Mouse (Mus musculus) heart, postnatal 25 days (tissue): ENCODE measurements around the gene Fgd3. TPM values are rescaled to one million over a fixed set of nuclear protein-coding genes. Genes with fewer than 3 reads are reported as not detected.

Experiments
- DNase-seq: peaks from one replicate; pipeline ENCODE4 v3.0.0; 2022; ENCODE audit warnings: low spot score
- intact Hi-C: fragments of 180-260 bp; cut with DNase I; formaldehyde crosslinking; loops from one replicate; pipeline ENCODE4 v1.15.1; 2025
- total RNA-seq, 2 experiments: library from RNA; stranded (reverse); gene quantifications; 2 replicates each; pipeline ENCODE4 v1.2.3; 2021

Gene Fgd3
- total RNA-seq, 2 experiments from 2014 or later = 0.91 to 1.2 TPM

DNA sequence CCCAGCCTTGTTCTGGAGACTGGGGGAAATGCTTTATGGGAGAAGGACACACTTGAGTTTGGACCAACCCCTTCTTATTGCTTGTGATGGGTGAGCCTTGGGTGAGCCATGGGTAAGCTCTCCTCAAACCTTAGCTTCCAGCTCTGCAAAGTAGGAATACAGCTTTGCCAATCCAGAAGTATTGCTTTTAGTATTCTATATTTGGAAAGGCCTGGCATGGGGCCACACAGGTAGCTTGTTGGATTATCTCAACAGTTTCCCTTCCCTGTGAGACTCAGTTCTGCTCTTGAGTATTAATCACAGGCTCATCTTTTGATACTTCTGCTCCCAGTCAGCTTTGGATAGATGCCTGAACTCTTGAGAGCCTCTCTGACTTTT, 22.6 kb upstream of the Fgd3 start:
- no peak for DNase-seq
- intact Hi-C loops = loop anchor here (2.0 to 10.0 kb wide), 3 partner anchors 20 to 310 kb away; partner anchors contain the start of genes Cenpp, Ecm2 and Nol8

DNA sequence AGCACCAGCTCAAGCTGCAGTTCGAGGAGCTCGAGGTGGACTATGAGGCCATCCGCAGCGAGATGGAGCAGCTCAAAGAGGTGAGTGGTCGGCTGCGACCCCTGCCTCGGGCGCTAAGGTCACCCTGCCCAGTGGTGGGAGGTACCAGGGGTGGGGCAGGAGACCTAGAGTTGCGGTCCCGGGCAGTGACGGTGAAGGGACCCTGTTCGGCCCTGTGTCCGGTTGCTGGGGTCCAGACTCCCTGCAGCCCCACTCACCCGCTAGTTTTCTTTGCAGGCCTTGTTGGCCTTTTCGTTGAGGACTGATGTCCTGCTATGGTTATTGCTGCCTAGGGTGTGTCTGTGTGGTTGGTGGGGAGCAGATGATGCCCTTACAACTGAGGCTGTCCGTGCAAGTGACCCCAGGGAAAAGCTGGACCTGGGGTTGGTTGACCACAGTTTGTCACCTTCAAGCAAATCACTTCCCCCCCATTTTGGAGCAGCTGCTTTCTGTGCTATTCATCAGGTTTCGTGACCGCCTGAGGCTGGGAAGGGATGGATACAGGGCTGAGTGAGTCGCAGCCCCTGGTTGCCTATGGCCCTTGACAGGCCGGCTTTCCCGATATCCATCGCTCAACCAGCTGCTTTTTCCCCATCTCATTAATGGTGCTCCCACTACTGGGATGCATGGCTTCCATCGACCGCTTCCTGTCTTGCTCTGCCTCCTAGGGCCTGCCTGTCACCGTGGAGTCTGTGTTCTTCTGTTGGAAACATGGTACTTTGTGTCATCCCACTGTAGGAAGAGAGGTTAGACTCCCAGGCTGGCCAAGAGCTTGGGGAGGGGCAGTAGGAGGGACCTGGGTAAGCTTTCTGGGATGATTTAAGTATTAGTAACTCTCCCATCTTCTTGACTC, 22.0 kb upstream of the Fgd3 start:
- intact Hi-C loops = loop anchor here (2.0 to 10.0 kb wide), 4 partner anchors 21 to 310 kb away; partner anchors contain the start of genes Cenpp, Ecm2 and Nol8
- DNase-seq = no peak

DNA sequence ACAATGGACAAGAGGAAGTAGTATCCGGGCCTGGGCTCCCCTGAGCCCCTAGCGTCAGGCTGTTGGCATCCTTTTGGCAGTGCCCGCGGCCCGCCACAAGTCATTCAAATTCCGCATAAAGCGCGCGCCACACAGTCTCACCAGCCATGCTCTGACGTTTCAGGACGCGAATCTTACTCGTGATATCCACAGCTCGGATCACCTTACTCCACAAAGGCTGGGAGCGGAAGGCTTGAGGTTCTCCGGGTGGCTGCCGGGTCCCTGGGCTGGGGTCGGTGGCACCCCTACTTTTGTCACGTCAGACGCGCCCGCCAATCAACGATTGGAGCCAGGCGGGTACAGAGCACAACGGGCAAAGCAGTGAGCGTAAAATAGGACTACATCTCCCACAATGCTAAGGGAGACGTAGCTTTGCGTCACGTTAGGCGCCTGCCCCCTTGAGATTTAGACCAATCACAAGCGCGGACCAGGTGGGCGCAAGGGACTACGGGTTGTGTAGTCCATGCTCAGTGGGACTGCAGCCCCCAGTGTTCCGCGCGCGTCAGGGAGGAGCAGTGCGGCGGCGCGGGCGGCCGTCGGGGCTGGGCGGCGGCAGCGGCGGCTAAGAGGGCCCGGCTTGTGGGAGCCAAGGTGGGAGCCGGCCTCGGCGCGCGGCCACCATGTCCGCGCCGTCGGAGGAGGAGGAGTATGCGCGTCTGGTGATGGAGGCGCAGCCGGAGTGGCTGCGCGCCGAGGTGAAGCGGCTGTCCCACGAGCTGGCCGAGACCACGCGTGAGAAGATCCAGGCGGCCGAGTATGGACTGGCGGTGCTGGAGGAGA, 21.1 kb upstream of the Fgd3 start, which contains the start of gene Bicd2:
Gene Bicd2, plus strand, starts transcription at position 574 of the 819 bp plus-strand sequence.
- intact Hi-C loops = loop anchor here (2.0 to 10.0 kb wide), 3 partner anchors 30 to 311 kb away; partner anchors contain the start of genes Cenpp, Ecm2 and Nol8

DNA sequence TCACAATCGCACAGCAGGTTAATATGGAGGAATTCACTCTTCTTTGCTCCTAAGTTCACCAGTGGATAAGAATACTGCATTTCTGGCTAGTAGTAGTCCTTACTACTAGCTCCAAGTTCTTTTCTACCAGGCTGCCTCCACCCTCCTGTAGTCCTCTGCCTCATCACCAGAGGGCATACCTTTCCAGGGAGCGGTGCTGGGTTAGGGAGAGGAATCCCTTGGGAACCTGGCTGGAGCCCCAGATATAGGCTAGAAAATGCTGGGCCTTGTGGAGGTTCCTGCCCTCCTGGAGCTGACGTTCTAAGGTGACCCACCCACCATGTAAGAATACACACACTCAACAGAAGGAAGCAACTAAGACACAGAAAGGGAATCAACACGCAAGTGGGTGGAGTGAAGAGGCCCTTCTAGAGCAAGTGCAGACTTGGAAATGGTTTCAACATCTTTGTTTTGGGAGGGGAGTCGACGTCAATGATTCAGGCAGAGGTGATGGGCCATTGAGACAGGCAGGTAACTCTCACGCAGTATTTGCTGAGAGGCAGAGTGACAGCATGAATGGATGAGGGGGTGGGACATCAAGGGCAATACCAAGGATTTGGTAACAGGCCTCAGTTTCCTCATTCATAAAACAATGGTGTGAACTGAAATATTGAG, 18.9 kb upstream of the Fgd3 start:
- no peak for DNase-seq
- intact Hi-C loops = loop anchor here (1.0 to 5.0 kb wide), 2 partner anchors 42 to 303 kb away; no protein-coding TSS in a partner anchor

More for the DNA sequence above, 21.1 kb upstream of the Fgd3 start, which contains the start of gene Bicd2:
- DNase-seq = peak; percentile 94

DNA sequence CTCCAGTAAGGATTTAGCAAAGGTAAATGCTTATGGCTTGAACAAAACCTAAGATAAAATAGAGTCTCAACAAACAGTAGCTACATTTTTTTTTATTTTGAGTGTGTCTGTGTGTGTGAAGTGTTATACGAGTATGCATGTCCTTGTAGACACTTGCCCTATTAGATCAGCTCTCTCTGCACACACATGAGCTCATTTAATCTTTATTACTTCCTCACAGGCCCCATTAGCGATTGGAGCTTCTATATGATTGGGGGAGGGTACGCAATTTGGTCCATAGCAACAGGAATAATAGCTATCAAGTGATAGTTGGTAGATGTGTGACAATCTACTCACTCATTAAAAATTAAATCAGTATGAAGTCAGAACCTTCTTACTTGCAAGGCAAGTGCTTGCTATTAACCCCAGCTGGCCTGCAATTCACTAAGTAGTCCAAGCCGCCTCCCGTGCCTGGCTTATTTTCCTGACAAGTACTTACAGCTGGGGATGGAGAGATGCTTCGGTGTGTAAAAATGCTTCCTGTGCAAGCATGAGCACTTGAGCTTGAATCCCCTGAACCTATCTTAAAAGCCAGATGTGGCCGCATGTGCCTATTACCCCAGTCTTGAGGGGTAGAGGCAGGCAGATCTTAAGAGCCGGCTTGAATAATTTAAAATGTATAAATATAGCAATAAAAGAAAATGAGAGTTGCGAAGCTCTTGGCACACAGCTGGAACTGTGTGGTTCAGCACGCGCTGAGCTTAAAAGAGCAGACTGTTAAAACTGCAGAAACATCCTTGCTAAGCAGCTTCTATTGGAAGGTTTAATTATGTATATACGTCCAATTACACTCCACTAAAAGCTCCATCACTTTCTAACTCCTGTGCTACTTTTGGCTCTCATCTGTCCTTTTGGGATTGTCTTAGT, 15.2 kb upstream of the Fgd3 start:
- no peak for DNase-seq
- intact Hi-C loops = loop anchor here (5.0 kb wide), 1 partner anchor 307 kb away; no protein-coding TSS in a partner anchor

DNA sequence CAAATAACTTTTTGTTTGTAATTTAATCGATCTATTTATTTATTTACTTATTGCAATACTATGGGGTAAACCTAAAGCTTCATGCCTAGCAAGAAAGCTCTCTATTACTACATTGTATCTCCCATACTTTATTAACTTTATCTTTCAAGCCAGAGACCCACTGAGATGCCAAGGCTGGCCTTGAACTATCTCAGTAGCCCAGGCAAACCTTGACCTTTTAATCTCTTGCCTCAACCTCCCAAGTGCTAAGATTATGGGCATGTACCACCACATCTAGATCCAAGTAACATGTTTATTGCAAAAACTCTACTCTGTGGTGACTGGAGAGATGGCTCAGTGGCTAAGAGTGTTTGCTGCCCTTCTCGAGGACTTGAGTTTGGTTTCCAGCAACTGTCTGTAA, 13.1 kb upstream of the Fgd3 start:
- intact Hi-C loops = no loop called here
- no peak for DNase-seq

DNA sequence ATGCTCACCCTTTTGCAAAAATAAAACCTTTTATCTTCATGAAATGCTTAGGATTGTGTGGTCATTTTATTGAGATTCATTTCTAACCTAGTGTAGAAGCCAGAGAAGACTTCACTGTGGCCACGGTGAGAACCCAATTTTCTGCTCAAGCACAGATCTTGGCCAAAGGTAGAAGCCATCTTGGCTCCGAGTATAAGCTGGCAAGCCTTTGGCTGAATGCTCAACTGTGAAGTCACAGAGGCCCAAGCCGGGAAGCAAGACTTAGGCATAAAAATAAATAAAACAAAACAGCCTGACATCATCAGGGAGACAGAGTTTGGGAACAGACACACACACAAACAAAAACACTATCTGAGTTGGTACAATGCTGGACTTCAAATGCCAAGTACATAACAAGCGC, 8.0 kb upstream of the Fgd3 start:
- intact Hi-C loops = no loop called here

DNA sequence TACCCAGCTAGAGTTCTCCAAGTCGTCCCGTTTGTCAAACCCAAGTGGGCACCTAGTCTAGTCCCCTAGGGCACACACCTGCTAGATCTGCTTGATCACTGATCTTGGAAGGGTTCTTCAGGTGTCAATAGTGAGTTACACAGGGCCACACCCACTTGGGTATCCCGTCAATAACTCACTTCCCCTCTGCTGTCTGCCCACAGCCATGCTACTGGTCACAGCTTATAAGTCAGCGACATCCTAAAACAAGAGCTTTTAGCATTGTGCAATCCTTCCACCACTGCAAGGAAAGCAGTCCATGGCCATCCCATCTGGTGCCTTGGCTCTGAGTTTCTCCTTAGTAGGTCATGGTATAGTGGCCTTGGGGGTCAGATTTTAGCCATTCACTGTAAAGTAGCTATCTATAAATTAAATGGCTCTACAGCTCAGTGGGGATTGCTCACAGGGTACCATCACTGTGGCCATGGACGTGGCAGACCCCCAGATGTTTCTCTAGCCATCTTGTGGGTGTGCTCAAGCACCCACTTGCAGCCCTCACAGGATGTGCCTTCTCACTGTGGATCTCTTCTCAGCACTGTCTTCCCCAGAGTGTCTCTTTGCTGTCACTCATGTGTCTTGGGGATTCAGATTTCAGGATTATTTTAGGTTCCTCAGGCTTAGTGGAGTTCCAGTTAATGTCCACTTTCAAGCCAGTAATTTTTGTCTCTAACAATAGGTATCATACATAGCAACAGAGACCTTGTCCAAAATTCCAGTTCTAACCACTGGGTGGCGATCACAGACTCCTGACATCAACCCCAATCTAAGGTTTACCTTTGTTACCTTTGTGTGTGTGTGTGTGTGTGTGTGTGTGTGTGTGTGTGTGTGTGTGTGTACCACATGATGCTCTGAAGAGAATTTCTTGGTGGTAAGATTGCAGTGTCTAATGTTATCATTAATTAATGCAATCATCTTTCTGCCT, 6.4 kb upstream of the Fgd3 start:
- intact Hi-C loops = loop anchor here (1.0 kb wide), 1 partner anchor 55 kb away; no protein-coding TSS in a partner anchor
- no peak for DNase-seq

More for the DNA sequence above, 8.0 kb upstream of the Fgd3 start:
- no peak for DNase-seq

DNA sequence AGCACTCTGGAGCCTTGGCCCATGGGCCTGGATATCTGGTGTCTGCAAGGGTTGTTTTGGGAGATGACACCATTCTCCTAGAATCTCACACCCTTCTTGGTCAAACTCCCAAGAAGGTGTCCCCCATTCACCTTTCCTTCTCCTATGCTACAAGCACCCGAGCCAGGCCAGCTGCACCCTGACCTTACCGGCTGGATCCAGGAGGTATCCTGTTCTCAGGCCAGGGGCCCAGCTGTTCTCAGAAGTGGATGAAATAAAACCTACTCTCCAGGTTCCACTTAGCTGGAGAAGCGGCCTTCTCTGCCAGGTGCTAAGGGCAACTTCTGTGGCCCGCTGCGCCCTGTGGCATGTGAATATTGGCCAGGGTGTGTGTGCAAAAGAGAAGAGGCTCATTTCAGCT, 4.8 kb upstream of the Fgd3 start:
- no peak for DNase-seq
- intact Hi-C loops = no loop called here

DNA sequence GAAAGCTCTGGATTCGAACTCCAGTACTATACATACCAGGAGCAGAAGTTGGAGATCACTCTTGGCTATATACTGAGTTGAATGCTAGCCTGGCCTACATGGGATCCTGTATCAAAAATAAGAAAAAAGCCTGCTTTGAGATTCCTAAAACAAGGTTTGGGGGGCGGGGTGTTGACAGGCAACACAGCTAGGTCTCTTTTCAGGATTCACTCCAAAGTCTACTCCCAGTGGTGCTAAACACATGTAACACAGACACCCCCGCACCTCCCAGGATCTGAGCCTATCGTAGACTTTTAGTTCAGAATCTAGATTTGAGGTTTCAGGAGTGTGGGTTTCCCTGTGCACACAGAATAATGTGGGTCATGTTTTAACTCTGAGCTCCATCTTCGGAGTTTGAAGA, 2.6 kb upstream of the Fgd3 start:
- intact Hi-C loops = no loop called here
- DNase-seq = no peak

DNA sequence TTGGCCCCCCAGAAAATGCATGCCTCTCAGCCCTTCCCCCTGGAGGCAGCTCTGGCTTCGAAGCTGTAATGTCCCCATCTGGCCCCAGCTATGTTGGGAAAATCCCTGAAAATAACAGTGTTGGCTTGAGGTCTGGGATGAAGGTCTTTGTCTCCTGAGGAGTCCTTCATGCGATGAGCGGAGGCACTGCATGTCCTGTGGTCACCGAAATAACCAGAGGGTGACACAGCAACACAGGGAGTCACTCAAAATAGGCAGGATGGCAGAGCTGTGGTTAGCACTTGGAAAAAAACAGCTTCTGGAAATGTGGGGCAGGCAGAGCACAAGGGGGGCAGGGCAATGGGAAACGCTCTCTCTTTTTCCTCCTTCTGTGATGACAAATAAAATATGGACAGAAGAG, 2.1 kb upstream of the Fgd3 start:
- no peak for DNase-seq
- intact Hi-C loops = no loop called here

DNA sequence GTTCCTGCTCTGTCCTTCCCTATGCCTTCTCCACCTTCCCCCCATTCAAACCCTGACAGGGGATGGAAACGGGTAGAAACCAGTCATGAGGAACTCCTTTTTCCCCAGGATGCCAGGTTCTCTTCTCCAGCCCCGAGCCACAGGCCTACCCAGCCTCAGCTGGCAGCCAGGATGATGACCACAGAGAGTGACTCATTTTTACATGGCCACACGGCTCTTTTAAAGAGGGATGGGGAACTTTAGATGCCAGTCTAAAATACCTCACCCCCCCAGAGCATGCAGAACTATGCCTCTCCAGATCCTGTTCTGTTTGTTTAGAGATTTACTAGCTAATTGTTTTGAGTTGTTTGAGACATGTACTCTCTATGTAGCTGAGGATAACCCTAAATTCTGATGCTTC, 1.3 kb upstream of the Fgd3 start:
- no peak for DNase-seq
- intact Hi-C loops = no loop called here

DNA sequence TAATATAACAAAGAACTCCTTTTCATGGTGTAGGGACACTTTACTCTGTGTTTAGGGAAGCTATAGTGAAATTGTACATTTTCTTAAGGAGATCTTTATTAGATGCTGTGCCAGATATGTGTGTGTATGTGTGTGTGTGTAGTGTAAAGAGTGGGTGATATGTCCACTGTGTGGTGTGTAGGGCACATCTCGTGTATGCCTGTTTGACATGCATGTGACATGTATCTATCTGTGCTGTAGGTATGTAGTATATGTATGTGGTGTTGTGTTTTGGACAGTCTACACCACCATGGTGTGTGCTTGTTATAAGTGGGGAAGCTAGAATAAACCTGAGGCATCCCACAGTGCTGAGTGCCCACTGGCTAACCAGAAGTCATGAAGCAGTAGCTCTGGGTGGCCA, 403 bp upstream of the Fgd3 start:
- intact Hi-C loops = no loop called here
- DNase-seq = no peak

DNA sequence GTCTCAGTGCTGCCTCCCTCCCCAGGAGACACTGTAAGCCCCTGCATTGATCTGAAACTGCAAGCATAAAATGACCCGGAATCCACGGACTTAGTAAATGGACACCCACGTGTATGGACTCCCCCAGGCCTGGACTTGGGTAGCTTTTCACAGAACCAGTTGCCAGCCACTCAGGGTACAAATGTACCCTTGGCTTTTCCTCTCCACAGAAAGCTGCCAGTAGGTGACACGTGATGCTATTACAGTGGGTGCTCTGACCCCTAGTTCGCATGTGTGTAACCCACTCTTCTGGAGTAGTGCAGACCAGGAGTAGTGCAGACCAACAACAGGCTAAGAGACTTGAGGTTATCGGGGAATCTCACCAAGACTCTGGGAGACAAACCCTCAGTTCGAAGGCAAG, 2.2 kb downstream of the Fgd3 start:
- intact Hi-C loops = no loop called here
- no peak for DNase-seq

DNA sequence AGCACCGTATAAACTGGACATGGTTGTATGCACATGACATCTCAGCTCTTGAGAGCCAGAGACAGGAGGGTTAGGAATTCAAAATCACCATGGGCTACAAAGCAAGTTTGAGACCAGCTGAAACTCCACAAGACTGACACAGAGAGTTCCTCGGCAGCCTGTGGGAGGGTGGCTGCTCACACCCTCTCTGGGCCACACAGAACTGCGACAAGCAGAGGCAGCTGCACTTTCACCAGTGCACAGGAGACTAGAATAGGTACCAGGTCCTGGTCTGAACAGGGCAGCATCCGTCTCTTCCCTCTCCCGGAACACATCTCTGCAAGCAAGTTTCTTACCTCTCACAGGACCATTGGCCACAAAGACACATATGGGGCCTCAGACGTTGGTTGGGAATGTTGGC, 2.6 kb downstream of the Fgd3 start:
- intact Hi-C loops = no loop called here
- no peak for DNase-seq

DNA sequence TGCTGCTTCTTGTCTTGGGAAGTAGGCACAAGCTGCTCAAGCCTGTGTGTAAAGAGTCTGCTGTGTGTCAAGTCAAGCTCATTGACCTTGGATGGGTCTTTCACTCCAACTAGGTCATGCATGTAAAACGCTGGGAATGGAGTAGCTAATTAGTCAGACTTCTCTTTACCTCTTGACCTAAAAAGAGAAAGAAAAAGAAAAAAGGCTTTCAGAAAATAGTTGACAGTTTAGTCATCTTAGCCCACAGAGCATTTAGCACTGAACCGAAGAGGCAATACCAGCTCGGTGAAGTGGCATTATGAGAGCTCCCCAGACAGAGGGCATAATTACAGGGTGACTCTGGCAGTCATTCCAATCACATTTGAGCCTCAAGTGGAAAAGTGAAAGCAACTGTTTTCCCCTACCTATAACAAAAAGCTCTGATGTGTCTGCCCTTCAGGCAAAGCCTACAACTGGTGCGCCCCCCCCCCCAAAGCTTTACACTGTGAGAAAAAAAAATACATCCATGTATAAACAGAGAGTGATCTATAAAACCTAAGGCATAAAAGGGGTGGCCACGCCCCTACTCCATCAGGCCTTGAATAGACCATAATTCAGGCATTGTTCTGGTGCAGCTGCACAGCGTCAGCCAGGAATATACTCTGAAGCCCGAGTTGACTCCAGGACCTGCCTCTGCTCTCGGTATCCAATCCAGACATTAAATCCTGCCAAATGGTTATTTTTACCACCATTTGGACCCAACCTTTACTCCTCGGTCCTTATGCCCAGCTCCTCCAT, 3.5 kb downstream of the Fgd3 start:
- intact Hi-C loops = no loop called here
- no peak for DNase-seq

DNA sequence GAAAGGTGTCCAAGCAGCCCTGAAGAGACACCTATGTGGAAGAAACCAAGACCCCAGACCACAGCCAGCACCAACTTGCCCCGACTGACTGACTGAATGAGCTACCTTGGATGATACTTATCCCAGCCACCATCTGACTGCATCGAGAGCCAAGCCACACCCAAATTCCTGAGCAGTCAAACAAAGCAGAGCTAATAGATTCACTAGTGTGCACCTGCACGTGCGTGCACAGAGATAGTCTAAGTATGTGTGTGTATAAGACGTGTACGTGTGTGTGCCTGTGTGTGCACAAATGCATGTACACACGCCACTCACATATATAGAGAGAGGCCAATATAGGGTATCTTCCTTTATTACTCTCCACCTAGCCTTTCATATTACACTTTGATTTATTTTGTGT, 8.5 kb downstream of the Fgd3 start:
- no peak for DNase-seq
- intact Hi-C loops = no loop called here
